Mouse (Mus musculus) erythroblast, embryonic 14.5 days (primary cell): Measurements from ENCODE around the gene Asb8. TPM values are rescaled to one million over a fixed set of nuclear protein-coding genes. Genes with fewer than 3 reads are reported as not detected.

Experiments
- H3K27me3 ChIP-seq: 2 replicates; pipeline ENCODE4 v1.6.1; 2012; ENCODE audit warnings: inconsistent platforms; ENCODE audit not compliant: control insufficient read depth
- H3K36me3 ChIP-seq: 2 replicates; pipeline ENCODE4 v1.6.1; 2012; ENCODE audit warnings: mild to moderate bottlenecking, inconsistent platforms; ENCODE audit not compliant: control insufficient read depth
- H3K4me1 ChIP-seq: 2 replicates; pipeline ENCODE4 v1.6.1; 2012; ENCODE audit warnings: inconsistent platforms; ENCODE audit not compliant: control insufficient read depth
- H3K4me3 ChIP-seq: replicated peaks from 2 replicates; pipeline ENCODE3; 2012; ENCODE audit warnings: moderate library complexity, mild to moderate bottlenecking, inconsistent platforms
- H3K9me3 ChIP-seq: 2 replicates; pipeline ENCODE4 v1.6.1; 2012; ENCODE audit warnings: low read length, inconsistent platforms, mixed read lengths; ENCODE audit not compliant: control insufficient read depth
- GATA1 ChIP-seq: IDR thresholded peaks from 2 replicates; pipeline ENCODE4 v1.6.1; 2012; ENCODE audit warnings: low read length, inconsistent platforms, mixed read lengths
- TAL1 ChIP-seq: IDR thresholded peaks from 3 replicates; pipeline ENCODE4 v1.6.1; 2012; ENCODE audit warnings: low read length, inconsistent platforms, mixed read lengths
- polyA plus RNA-seq: library from polyadenylated mRNA; stranded (reverse); fragments of >175 nt; gene quantifications from 2 replicates; pipeline ENCODE4 v1.2.3, GENCODE M21; 2012

Asb8 gene
- polyA plus RNA-seq, 1 experiment = 0.43 TPM

- no peaks in the 10 kb centered on the region for H3K27me3 ChIP-seq
- peaks cover 75% of the 10 kb centered on the region for H3K4me1 ChIP-seq
- peaks cover 67% of the 10 kb centered on the region for H3K36me3 ChIP-seq
- no peak overlapping the region for H3K4me3 ChIP-seq
- TF ChIP-seq GATA1 (no peak), TAL1 (no peak)
- H3K9me3 ChIP-seq = no peaks in the 10 kb centered on the region
These were observed 51.1 kb downstream of the Asb8 start for GRCm38 (mm10) chr15:98114098-98114851.

- H3K4me1 ChIP-seq = peaks cover 84% of the 10 kb centered on the region
- TF ChIP-seq TAL1 (no peak), GATA1 (no peak)
- H3K36me3 ChIP-seq = peaks cover 45% of the 10 kb centered on the region
These were observed 53.6 kb downstream of the Asb8 start for GRCm38 (mm10) chr15:98111791-98112190.

GRCm38 (mm10) chr15:98108297-98109152 is 56.9 kb downstream of the Asb8 start:
- no peak for TF ChIP-seq TAL1
- no peak; the same call in 1 of the 2 replicates for TF ChIP-seq GATA1
- Histone ChIP-seq H3K4me3 (peak overlapping the region; percentile 75), H3K27me3 (no peaks in the 10 kb centered on the region), H3K36me3 (peaks cover 35% of the 10 kb centered on the region), H3K4me1 (peaks cover 64% of the 10 kb centered on the region), H3K9me3 (no peaks in the 10 kb centered on the region)

More at GRCm38 (mm10) chr15:98111791-98112190, 53.6 kb downstream of the Asb8 start:
- Histone ChIP-seq H3K27me3 (no peaks in the 10 kb centered on the region), H3K4me3 (no peak overlapping the region), H3K9me3 (no peaks in the 10 kb centered on the region)

- TF ChIP-seq GATA1 = no peak
- TF ChIP-seq TAL1 = no peak
- peaks cover 64% of the 10 kb centered on the region for H3K4me1 ChIP-seq
- peak overlapping the region; percentile 75 for H3K4me3 ChIP-seq
- peaks cover 40% of the 10 kb centered on the region for H3K36me3 ChIP-seq
- H3K9me3 ChIP-seq = no peaks in the 10 kb centered on the region
- H3K27me3 ChIP-seq = no peaks in the 10 kb centered on the region
These were observed 57.6 kb downstream of the Asb8 start for GRCm38 (mm10) chr15:98107703-98108296.

- H3K9me3 ChIP-seq = no peaks in the 10 kb centered on the region
- TF ChIP-seq GATA1 (no peak), TAL1 (no peak)
- peaks cover 62% of the 10 kb centered on the region for H3K4me1 ChIP-seq
- no peaks in the 10 kb centered on the region for H3K27me3 ChIP-seq
- H3K36me3 ChIP-seq = peaks cover 38% of the 10 kb centered on the region
- H3K4me3 ChIP-seq = no peak overlapping the region
These were observed 58.2 kb downstream of the Asb8 start for GRCm38 (mm10) chr15:98107230-98107629.

GRCm38 (mm10) chr15:98106506-98106905 is 58.9 kb downstream of the Asb8 start:
- H3K36me3 ChIP-seq = peaks cover 35% of the 10 kb centered on the region
- no peaks in the 10 kb centered on the region for H3K9me3 ChIP-seq
- no peaks in the 10 kb centered on the region for H3K27me3 ChIP-seq
- H3K4me3 ChIP-seq = no peak overlapping the region
- peaks cover 55% of the 10 kb centered on the region for H3K4me1 ChIP-seq
- TF ChIP-seq TAL1 (no peak), GATA1 (no peak)

- Histone ChIP-seq H3K36me3 (peaks cover 60% of the 10 kb centered on the region), H3K4me1 (peaks cover 15% of the 10 kb centered on the region), H3K9me3 (no peaks in the 10 kb centered on the region), H3K27me3 (no peaks in the 10 kb centered on the region), H3K4me3 (no peak overlapping the region)
- TF ChIP-seq GATA1 (no peak), TAL1 (no peak)
These were observed 63.0 kb downstream of the Asb8 start for GRCm38 (mm10) chr15:98102401-98102800.

GRCm38 (mm10) chr15:98098519-98098918 is 66.9 kb downstream of the Asb8 start:
- TF ChIP-seq GATA1 (no peak), TAL1 (no peak)
- peaks cover 15% of the 10 kb centered on the region for H3K4me1 ChIP-seq
- H3K36me3 ChIP-seq = peaks cover 71% of the 10 kb centered on the region
- no peak overlapping the region for H3K4me3 ChIP-seq
- no peaks in the 10 kb centered on the region for H3K27me3 ChIP-seq
- H3K9me3 ChIP-seq = peaks cover 2% of the 10 kb centered on the region

- TF ChIP-seq GATA1 = no peak
- no peak for TF ChIP-seq TAL1
- H3K36me3 ChIP-seq = peaks cover 57% of the 10 kb centered on the region
- H3K27me3 ChIP-seq = no peaks in the 10 kb centered on the region
These were observed 68.5 kb downstream of the Asb8 start for GRCm38 (mm10) chr15:98096957-98097356.

More at GRCm38 (mm10) chr15:98096957-98097356, 68.5 kb downstream of the Asb8 start:
- Histone ChIP-seq H3K9me3 (peaks cover 2% of the 10 kb centered on the region), H3K4me3 (no peak overlapping the region), H3K4me1 (peaks cover 20% of the 10 kb centered on the region)
